Comparison of ENCODE assay signal across 8 mouse cellular contexts in genomic region chr17:49564489-49564888, GRCm38 (mm10). TPM values are rescaled to one million over a fixed set of nuclear protein-coding genes. Genes with fewer than 3 reads are reported as not detected.
DNase-seq lines count a peak whose midpoint lies in the region; ATAC-seq and TF ChIP-seq lines count a peak whose summit lies in the region.

No protein-coding gene starts in this region.

- whole genome bisulfite sequencing in kidney, embryonic 16.5 days = 25% methylated on average over 3 of the region's 3 CpGs
- WGBS in embryonic facial prominence, embryonic 15.5 days = 22% methylated on average over 3 of the region's 3 CpGs
- 20% methylated on average over 3 of the region's 3 CpGs for WGBS in intestine, embryonic 14.5 days
- 39% methylated on average over 3 of the region's 3 CpGs for WGBS in midbrain, postnatal 0 days

- TF ChIP-seq CTCF in midbrain, postnatal 0 days (IDR thresholded peaks at IDR 0.05) = no peak

- H3K4me3 ChIP-seq in kidney, embryonic 16.5 days (ENCODE audit: low read length) = peak overlapping the region; percentile 62
- H3K4me3 ChIP-seq in embryonic facial prominence, embryonic 15.5 days (replicated peaks) = peak overlapping the region; percentile 61
- peak overlapping the region; percentile 63 for H3K4me3 ChIP-seq in intestine, embryonic 14.5 days (ENCODE audit: low read depth, low read length)
- peak overlapping the region; percentile 32 for H3K4me3 ChIP-seq in midbrain, postnatal 0 days (ENCODE audit: low read depth, low read length)

- H3K27ac ChIP-seq in kidney, embryonic 16.5 days (ENCODE audit: low read length) = peak overlapping the region; percentile 81; the same call in 1 of the 2 replicates
- peak overlapping the region; percentile 95 for H3K27ac ChIP-seq in embryonic facial prominence, embryonic 15.5 days (replicated peaks)
- H3K27ac ChIP-seq in intestine, embryonic 14.5 days (ENCODE audit: low read depth) = peak overlapping the region; percentile 88
- no peak overlapping the region for H3K27ac ChIP-seq in midbrain, postnatal 0 days (ENCODE audit: low read depth, low read length)

- DNase-seq in kidney, postnatal 36 days = no peak
- no peak for DNase-seq in intestine, embryonic 14.5 days (ENCODE audit: low spot score)
- no peak for DNase-seq in midbrain, postnatal 0 days (ENCODE audit: low spot score)
- no peak for DNase-seq in layer of hippocampus, adult 9-10 months (ENCODE audit: low spot score)
- no peak for DNase-seq in embryo, embryonic 10.5 days (ENCODE audit: low spot score)

- H3K4me2 ChIP-seq in kidney, embryonic 16.5 days (replicated peaks; ENCODE audit: low read depth, low read length) = peak overlapping the region; percentile 84
- H3K4me2 ChIP-seq in embryonic facial prominence, embryonic 15.5 days (replicated peaks) = peak overlapping the region; percentile 75
- H3K4me2 ChIP-seq in intestine, embryonic 14.5 days (ENCODE audit: low read length) = peak overlapping the region; percentile 78
- H3K4me2 ChIP-seq in midbrain, postnatal 0 days (ENCODE audit: low read depth, low read length, poor library complexity, severe bottlenecking) = peak overlapping the region; percentile 59

- H3K9ac ChIP-seq in kidney, embryonic 16.5 days (replicated peaks; ENCODE audit: low read length) = peak overlapping the region; percentile 79
- peak overlapping the region; percentile 57; the same call in 1 of the 2 replicates for H3K9ac ChIP-seq in embryonic facial prominence, embryonic 15.5 days
- peak overlapping the region; percentile 61; the same call in 1 of the 2 replicates for H3K9ac ChIP-seq in intestine, embryonic 14.5 days (ENCODE audit: low read length)
- no peak overlapping the region for H3K9ac ChIP-seq in midbrain, postnatal 0 days (replicated peaks; ENCODE audit: low read length, poor library complexity, severe bottlenecking)

- peaks cover 22% of the 10 kb centered on the region; the same call in 1 of the 2 replicates for H3K4me1 ChIP-seq in kidney, embryonic 16.5 days (ENCODE audit: insufficient read depth, low read length)
- peaks cover 13% of the 10 kb centered on the region for H3K4me1 ChIP-seq in embryonic facial prominence, embryonic 15.5 days
- H3K4me1 ChIP-seq in intestine, embryonic 14.5 days (replicated peaks; ENCODE audit: control insufficient read depth, insufficient read depth, low read length) = peaks cover 16% of the 10 kb centered on the region
- peaks cover 5% of the 10 kb centered on the region; the same call in 1 of the 2 replicates for H3K4me1 ChIP-seq in midbrain, postnatal 0 days (ENCODE audit: insufficient read depth, low read length)

- no peaks in the 10 kb centered on the region for H3K9me3 ChIP-seq in kidney, embryonic 16.5 days (ENCODE audit: low read length)
- no peaks in the 10 kb centered on the region for H3K9me3 ChIP-seq in embryonic facial prominence, embryonic 15.5 days (replicated peaks)
- no peaks in the 10 kb centered on the region for H3K9me3 ChIP-seq in intestine, embryonic 14.5 days (ENCODE audit: control insufficient read depth, low read length)
- H3K9me3 ChIP-seq in midbrain, postnatal 0 days (ENCODE audit: low read length) = no peaks in the 10 kb centered on the region

- no peak for ATAC-seq in kidney, embryonic 16.5 days (ENCODE audit: low FRiP score, low TSS enrichment)
- no peak for ATAC-seq in embryonic facial prominence, embryonic 15.5 days (ENCODE audit: insufficient number of reproducible peaks, low FRiP score, low TSS enrichment, low read depth)
- no peak; the same call in 1 of the 2 replicates for ATAC-seq in intestine, embryonic 14.5 days (replicated peaks; ENCODE audit: low FRiP score, low TSS enrichment, low read depth)
- no peak for ATAC-seq in midbrain, postnatal 0 days (ENCODE audit: low FRiP score)
- no peak for ATAC-seq in activated CD4-positive, CD25-positive, alpha-beta regulatory T cell, adult 4 months

- H3K36me3 ChIP-seq in kidney, embryonic 16.5 days (ENCODE audit: insufficient read depth, low read length) = no peaks in the 10 kb centered on the region
- no peaks in the 10 kb centered on the region for H3K36me3 ChIP-seq in embryonic facial prominence, embryonic 15.5 days
- H3K36me3 ChIP-seq in intestine, embryonic 14.5 days (ENCODE audit: control insufficient read depth, insufficient read depth, low read length) = no peaks in the 10 kb centered on the region
- no peaks in the 10 kb centered on the region for H3K36me3 ChIP-seq in midbrain, postnatal 0 days (ENCODE audit: insufficient read depth, low read length)

- no peaks in the 10 kb centered on the region for H3K27me3 ChIP-seq in kidney, embryonic 16.5 days (ENCODE audit: insufficient read depth, low read length)
- H3K27me3 ChIP-seq in embryonic facial prominence, embryonic 15.5 days = no peaks in the 10 kb centered on the region
- peaks cover 4% of the 10 kb centered on the region; the same call in 1 of the 2 replicates for H3K27me3 ChIP-seq in intestine, embryonic 14.5 days (replicated peaks; ENCODE audit: control insufficient read depth, insufficient read depth, low read length)
- peaks cover 16% of the 10 kb centered on the region; the same call in 1 of the 2 replicates for H3K27me3 ChIP-seq in midbrain, postnatal 0 days (ENCODE audit: insufficient read depth, low read length)

RNA-seq across cellular contexts. Expression of gene Daam2, which starts 0.3 kb away (rescaled TPM):
- polyA plus RNA-seq in kidney, embryonic 16.5 days (2015; fragmentation: Nextera tagmentation; extraction: Ambion mirVana) = 6.7 and 8.1 TPM in 2 replicates
- polyA plus RNA-seq in embryonic facial prominence, embryonic 15.5 days (2015; fragmentation: Nextera tagmentation; extraction: Ambion mirVana) = 10.5 and 13.1 TPM in 2 replicates
- 5.7 and 6.1 TPM in 2 replicates for polyA plus RNA-seq in intestine, embryonic 14.5 days (2014; fragmentation: Nextera tagmentation; extraction: Ambion mirVana)
- total RNA-seq in midbrain, postnatal 0 days (2014; rRNA removed) = 12.5 and 12.9 TPM in 2 replicates
- polyA plus RNA-seq in midbrain, postnatal 0 days (2015; fragmentation: Nextera tagmentation; extraction: Ambion mirVana) = 1.4 and 1.7 TPM in 2 replicates
- under 1 TPM in 1 of 2 experiments, not detected in 1; 0.13 TPM for polyA plus RNA-seq in activated CD4-positive, CD25-positive, alpha-beta regulatory T cell, adult 4 months (2017; shearing (Covaris generic))

RNA-seq across cellular contexts. Expression of gene Kif6, which starts 50.4 kb away (rescaled TPM):
- 1.6 and 2.2 TPM in 2 replicates for polyA plus RNA-seq in kidney, embryonic 16.5 days (2015; fragmentation: Nextera tagmentation; extraction: Ambion mirVana)
- 3.3 and 3.9 TPM in 2 replicates for polyA plus RNA-seq in embryonic facial prominence, embryonic 15.5 days (2015; fragmentation: Nextera tagmentation; extraction: Ambion mirVana)
- 1.7 and 3.0 TPM in 2 replicates for polyA plus RNA-seq in intestine, embryonic 14.5 days (2014; fragmentation: Nextera tagmentation; extraction: Ambion mirVana)
- 2.1 and 2.7 TPM in 2 replicates for total RNA-seq in midbrain, postnatal 0 days (2014; rRNA removed)
- 1.1 and 1.7 TPM in 2 replicates for polyA plus RNA-seq in midbrain, postnatal 0 days (2015; fragmentation: Nextera tagmentation; extraction: Ambion mirVana)
- not detected for polyA plus RNA-seq in activated CD4-positive, CD25-positive, alpha-beta regulatory T cell, adult 4 months (2017; shearing (Covaris generic))
